Mouse (Mus musculus): Measurements from ENCODE around the gene Rnf130. TPM values are rescaled to one million over a fixed set of nuclear protein-coding genes. Genes with fewer than 3 reads are reported as not detected.

Gene Rnf130
- polyA plus RNA-seq, 1 experiment from 2014 or later = 43.5 TPM

DNA sequence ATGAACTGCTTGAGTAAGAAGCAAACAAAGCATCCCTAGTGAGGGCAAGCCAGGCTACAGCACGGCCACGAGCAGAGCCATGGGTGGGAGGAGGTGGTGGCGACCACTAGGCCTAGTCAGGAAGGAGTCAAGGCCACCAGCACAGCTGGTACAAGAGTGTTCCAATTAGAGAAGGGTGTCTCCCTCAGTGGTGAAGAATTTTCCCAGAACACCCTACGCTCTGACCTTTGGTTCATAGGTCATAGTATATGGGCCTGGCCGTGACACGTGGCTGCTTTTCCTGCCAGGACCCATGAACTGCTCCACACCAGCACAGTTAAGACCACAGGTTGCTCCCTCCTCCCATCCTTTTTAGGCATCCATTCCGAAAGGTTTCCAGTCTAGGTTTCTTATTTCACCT lies 114.4 kb downstream of the Rnf130 start:
- H3K9me3 ChIP-seq (ENCODE audit: control insufficient read depth, low read depth, low read length) = no peaks in the 10 kb centered on the region
- no peaks in the 10 kb centered on the region for H3K27me3 ChIP-seq (ENCODE audit: control insufficient read depth, insufficient read depth, low read length)
- H3K27ac ChIP-seq (ENCODE audit: low read length) = no peak overlapping the region
- 83% methylated on average over 7 of the region's 7 CpGs for WGBS
- no peak overlapping the region for H3K9ac ChIP-seq (replicated peaks; ENCODE audit: low read depth, low read length)
- H3K4me1 ChIP-seq (ENCODE audit: control insufficient read depth, insufficient read depth, low read length) = no peaks in the 10 kb centered on the region
- no peak overlapping the region for H3K4me2 ChIP-seq (replicated peaks; ENCODE audit: low read depth, low read length)
- no peak for ATAC-seq (ENCODE audit: insufficient number of reproducible peaks, insufficient read depth, low FRiP score, low read depth)
- H3K4me3 ChIP-seq (ENCODE audit: low read depth, low read length) = no peak overlapping the region
- H3K36me3 ChIP-seq (ENCODE audit: control insufficient read depth, insufficient read depth, low read length) = peaks cover 33% of the 10 kb centered on the region

- Histone ChIP-seq H3K4me1 (ENCODE audit: control insufficient read depth, insufficient read depth, low read length) (no peaks in the 10 kb centered on the region), H3K9me3 (ENCODE audit: control insufficient read depth, low read depth, low read length) (no peaks in the 10 kb centered on the region), H3K36me3 (ENCODE audit: control insufficient read depth, insufficient read depth, low read length) (peaks cover 57% of the 10 kb centered on the region), H3K4me2 (replicated peaks; ENCODE audit: low read depth, low read length) (no peak overlapping the region), H3K4me3 (ENCODE audit: low read depth, low read length) (no peak overlapping the region), H3K9ac (replicated peaks; ENCODE audit: low read depth, low read length) (no peak overlapping the region), H3K27me3 (ENCODE audit: control insufficient read depth, insufficient read depth, low read length) (no peaks in the 10 kb centered on the region), H3K27ac (ENCODE audit: low read length) (no peak overlapping the region)
- WGBS = 76% methylated on average over 3 of the region's 3 CpGs
- ATAC-seq (ENCODE audit: insufficient number of reproducible peaks, insufficient read depth, low FRiP score, low read depth) = no peak
These were observed 120.4 kb downstream of the Rnf130 start for GRCm38 (mm10) chr11:50145529-50145928.

DNA sequence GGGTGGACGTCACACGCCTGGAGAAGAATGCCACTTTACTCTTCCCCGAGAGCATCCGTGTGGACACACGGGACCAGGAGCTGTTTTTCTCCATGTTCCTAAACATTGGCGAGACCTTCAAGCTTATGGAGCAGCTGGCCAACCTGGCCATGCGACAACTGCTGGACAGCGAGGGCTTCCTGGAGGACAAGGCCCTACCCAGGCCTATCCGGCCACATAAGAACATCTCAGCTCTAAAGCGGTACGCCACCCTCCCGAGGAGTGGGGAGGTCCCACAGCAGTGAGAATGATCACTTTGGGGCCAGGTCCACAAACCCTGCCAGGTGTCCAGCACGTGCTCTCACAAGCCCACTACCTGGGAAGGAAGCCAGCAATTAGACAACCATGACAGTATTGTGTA lies 121.0 kb downstream of the Rnf130 start:
- 93% methylated on average over 13 of the region's 13 CpGs for WGBS
- ATAC-seq (ENCODE audit: insufficient number of reproducible peaks, insufficient read depth, low FRiP score, low read depth) = no peak
- Histone ChIP-seq H3K9me3 (ENCODE audit: control insufficient read depth, low read depth, low read length) (no peaks in the 10 kb centered on the region), H3K27me3 (ENCODE audit: control insufficient read depth, insufficient read depth, low read length) (no peaks in the 10 kb centered on the region), H3K27ac (ENCODE audit: low read length) (no peak overlapping the region), H3K4me2 (replicated peaks; ENCODE audit: low read depth, low read length) (no peak overlapping the region), H3K9ac (replicated peaks; ENCODE audit: low read depth, low read length) (no peak overlapping the region), H3K36me3 (ENCODE audit: control insufficient read depth, insufficient read depth, low read length) (peaks cover 57% of the 10 kb centered on the region), H3K4me1 (ENCODE audit: control insufficient read depth, insufficient read depth, low read length) (no peaks in the 10 kb centered on the region), H3K4me3 (ENCODE audit: low read depth, low read length) (no peak overlapping the region)

DNA sequence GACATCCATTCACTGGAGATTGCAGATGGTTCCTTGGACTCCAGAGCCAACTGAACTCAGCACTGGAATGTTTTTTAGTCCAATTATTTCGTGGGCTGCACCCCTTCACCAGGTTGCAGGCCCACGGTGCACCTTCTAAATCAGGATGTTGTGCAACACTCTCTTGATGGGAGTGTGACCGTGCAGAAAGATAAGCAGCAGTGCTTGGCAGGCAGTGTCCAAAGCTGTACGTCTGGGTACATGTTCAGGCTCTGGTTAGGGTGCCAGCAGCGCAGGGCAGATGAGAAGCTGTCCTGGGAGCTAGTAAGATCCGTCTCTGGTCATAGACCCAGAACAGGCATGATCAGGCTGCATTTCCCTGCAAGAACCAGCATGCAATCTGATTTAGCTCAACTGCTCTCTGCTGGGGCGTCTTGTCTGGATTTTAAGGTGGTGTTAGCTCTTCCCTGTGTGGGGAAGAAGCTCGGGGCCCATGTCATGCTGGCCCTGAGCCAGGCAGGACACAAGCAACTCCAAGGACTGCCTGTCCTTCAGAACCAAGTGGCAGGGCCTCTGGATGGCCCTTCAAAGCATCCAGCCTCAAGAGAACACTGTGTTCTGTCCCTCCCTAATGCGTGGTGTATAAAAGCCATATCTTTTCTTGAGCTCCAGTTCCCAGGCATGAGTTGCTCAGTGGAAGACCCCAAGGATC lies 122.3 kb downstream of the Rnf130 start:
- Histone ChIP-seq H3K36me3 (ENCODE audit: control insufficient read depth, insufficient read depth, low read length) (peaks cover 67% of the 10 kb centered on the region), H3K4me2 (replicated peaks; ENCODE audit: low read depth, low read length) (no peak overlapping the region), H3K4me3 (ENCODE audit: low read depth, low read length) (no peak overlapping the region), H3K27ac (ENCODE audit: low read length) (no peak overlapping the region), H3K27me3 (ENCODE audit: control insufficient read depth, insufficient read depth, low read length) (no peaks in the 10 kb centered on the region), H3K9ac (replicated peaks; ENCODE audit: low read depth, low read length) (no peak overlapping the region), H3K9me3 (ENCODE audit: control insufficient read depth, low read depth, low read length) (no peaks in the 10 kb centered on the region), H3K4me1 (ENCODE audit: control insufficient read depth, insufficient read depth, low read length) (no peaks in the 10 kb centered on the region)
- WGBS = 84% methylated on average over 9 of the region's 9 CpGs
- no peak for ATAC-seq (ENCODE audit: insufficient number of reproducible peaks, insufficient read depth, low FRiP score, low read depth)

DNA sequence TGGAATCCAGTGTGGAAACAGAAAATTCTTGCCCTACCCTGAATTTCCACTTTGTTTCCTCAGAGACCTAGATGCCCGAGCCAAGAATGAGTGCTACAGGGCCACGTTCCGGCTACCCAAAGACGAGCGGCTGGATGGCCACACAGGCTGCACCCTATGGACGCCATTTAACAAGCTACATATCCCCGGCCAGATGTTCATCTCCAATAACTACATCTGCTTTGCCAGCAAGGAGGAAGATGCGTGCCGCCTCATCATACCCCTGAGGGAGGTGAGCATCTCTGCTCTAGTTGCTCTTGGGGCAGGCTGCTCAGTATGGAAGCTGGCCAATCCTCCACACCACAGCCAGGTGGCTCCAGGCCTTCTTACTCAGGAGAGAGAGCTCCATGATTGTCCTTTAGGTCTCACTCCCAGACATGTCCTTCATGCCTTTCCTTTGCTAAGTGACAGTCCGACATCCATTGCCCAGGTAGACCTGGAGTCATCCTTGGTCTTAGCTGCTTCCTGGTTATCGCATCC lies 122.9 kb downstream of the Rnf130 start:
- WGBS = 95% methylated on average over 11 of the region's 11 CpGs

GRCm38 (mm10) chr11:50149200-50149599 lies 124.1 kb downstream of the Rnf130 start:
- Histone ChIP-seq H3K27ac (ENCODE audit: low read length) (no peak overlapping the region), H3K4me3 (ENCODE audit: low read depth, low read length) (no peak overlapping the region), H3K4me2 (replicated peaks; ENCODE audit: low read depth, low read length) (no peak overlapping the region), H3K4me1 (ENCODE audit: control insufficient read depth, insufficient read depth, low read length) (no peaks in the 10 kb centered on the region), H3K9me3 (ENCODE audit: control insufficient read depth, low read depth, low read length) (no peaks in the 10 kb centered on the region), H3K9ac (replicated peaks; ENCODE audit: low read depth, low read length) (no peak overlapping the region), H3K36me3 (ENCODE audit: control insufficient read depth, insufficient read depth, low read length) (peaks cover 73% of the 10 kb centered on the region), H3K27me3 (ENCODE audit: control insufficient read depth, insufficient read depth, low read length) (no peaks in the 10 kb centered on the region)
- no peak for ATAC-seq (ENCODE audit: insufficient number of reproducible peaks, insufficient read depth, low FRiP score, low read depth)
- 86% methylated on average over 7 of the region's 7 CpGs for WGBS

More for the DNA sequence above, 122.9 kb downstream of the Rnf130 start:
- H3K9me3 ChIP-seq (ENCODE audit: control insufficient read depth, low read depth, low read length) = no peaks in the 10 kb centered on the region
- H3K27me3 ChIP-seq (ENCODE audit: control insufficient read depth, insufficient read depth, low read length) = no peaks in the 10 kb centered on the region
- H3K4me3 ChIP-seq (ENCODE audit: low read depth, low read length) = no peak overlapping the region
- H3K36me3 ChIP-seq (ENCODE audit: control insufficient read depth, insufficient read depth, low read length) = peaks cover 69% of the 10 kb centered on the region
- no peak overlapping the region for H3K27ac ChIP-seq (ENCODE audit: low read length)
- no peak overlapping the region for H3K4me2 ChIP-seq (replicated peaks; ENCODE audit: low read depth, low read length)
- no peak for ATAC-seq (ENCODE audit: insufficient number of reproducible peaks, insufficient read depth, low FRiP score, low read depth)
- no peaks in the 10 kb centered on the region for H3K4me1 ChIP-seq (ENCODE audit: control insufficient read depth, insufficient read depth, low read length)
- no peak overlapping the region for H3K9ac ChIP-seq (replicated peaks; ENCODE audit: low read depth, low read length)

- no peak overlapping the region for H3K27ac ChIP-seq (ENCODE audit: low read length)
- 79% methylated on average over 9 of the region's 9 CpGs for WGBS
- H3K36me3 ChIP-seq (ENCODE audit: control insufficient read depth, insufficient read depth, low read length) = peaks cover 73% of the 10 kb centered on the region
- no peak for ATAC-seq (ENCODE audit: insufficient number of reproducible peaks, insufficient read depth, low FRiP score, low read depth)
- no peaks in the 10 kb centered on the region for H3K9me3 ChIP-seq (ENCODE audit: control insufficient read depth, low read depth, low read length)
- H3K4me3 ChIP-seq (ENCODE audit: low read depth, low read length) = no peak overlapping the region
- no peaks in the 10 kb centered on the region for H3K4me1 ChIP-seq (ENCODE audit: control insufficient read depth, insufficient read depth, low read length)
- H3K9ac ChIP-seq (replicated peaks; ENCODE audit: low read depth, low read length) = no peak overlapping the region
- no peaks in the 10 kb centered on the region for H3K27me3 ChIP-seq (ENCODE audit: control insufficient read depth, insufficient read depth, low read length)
- no peak overlapping the region for H3K4me2 ChIP-seq (replicated peaks; ENCODE audit: low read depth, low read length)
These were observed 124.5 kb downstream of the Rnf130 start for GRCm38 (mm10) chr11:50149603-50150150.

GRCm38 (mm10) chr11:50151374-50151773 lies 126.2 kb downstream of the Rnf130 start:
- Histone ChIP-seq H3K9me3 (ENCODE audit: control insufficient read depth, low read depth, low read length) (no peaks in the 10 kb centered on the region), H3K4me1 (ENCODE audit: control insufficient read depth, insufficient read depth, low read length) (no peaks in the 10 kb centered on the region), H3K9ac (replicated peaks; ENCODE audit: low read depth, low read length) (no peak overlapping the region), H3K27me3 (ENCODE audit: control insufficient read depth, insufficient read depth, low read length) (no peaks in the 10 kb centered on the region), H3K4me2 (replicated peaks; ENCODE audit: low read depth, low read length) (no peak overlapping the region), H3K27ac (ENCODE audit: low read length) (no peak overlapping the region), H3K4me3 (ENCODE audit: low read depth, low read length) (no peak overlapping the region), H3K36me3 (ENCODE audit: control insufficient read depth, insufficient read depth, low read length) (peaks cover 71% of the 10 kb centered on the region)
- no peak for ATAC-seq (ENCODE audit: insufficient number of reproducible peaks, insufficient read depth, low FRiP score, low read depth)
- 84% methylated on average over 3 of the region's 3 CpGs for WGBS
